Mouse (Mus musculus) CH12.LX (cell line): ENCODE measurements at regions not wholly inside any gene's neighbourhood (a gene's known extent, or its start where the extent isn't known, plus 50 kb on each side); places are given as distances from the start of the nearest gene placed in this dataset.
A peak's percentile ranks its signal among the peaks of the same experiment; 100 is the strongest.

Source experiments
- DNase-seq: peaks from one replicate; pipeline ENCODE4 v3.0.0-alpha.2; 2013; ENCODE audit errors: extremely low read depth
- H3K27ac ChIP-seq: 2 replicates; pipeline ENCODE4 v1.5.1; 2012; ENCODE audit warnings: low read depth, mild to moderate bottlenecking, control low read depth, moderate library complexity; ENCODE audit not compliant: insufficient read depth
- H3K27me3 ChIP-seq: replicated peaks from 2 replicates; pipeline ENCODE3; 2012; ENCODE audit warnings: inconsistent platforms
- H3K36me3 ChIP-seq, 2 experiments: replicated peaks in 1 of 2; 2 replicates each; pipeline versions ENCODE3 to v1.6.1; 2012; ENCODE audit warnings: inconsistent platforms in 1 of 2, low read length in 1 of 2, mild to moderate bottlenecking in 1 of 2, mixed read lengths in 1 of 2, moderate library complexity in 1 of 2; ENCODE audit not compliant: control insufficient read depth in 1 of 2, insufficient read depth in 1 of 2
- H3K4me1 ChIP-seq, 2 experiments: 2 replicates each; pipeline ENCODE4 v1.6.1; 2012; ENCODE audit warnings: inconsistent platforms in 1 of 2, moderate library complexity in 1 of 2; ENCODE audit not compliant: insufficient read depth in 2 of 2, control insufficient read depth in 1 of 2
- H3K4me2 ChIP-seq: 2 replicates; pipeline ENCODE4 v1.6.1; 2012; ENCODE audit warnings: low read depth, mild to moderate bottlenecking, control low read depth; ENCODE audit not compliant: poor library complexity, insufficient read depth, severe bottlenecking
- H3K4me3 ChIP-seq, 3 experiments: fragments of 150-350 bp in 1 of 3; sonication (generic) in 1 of 3; replicated peaks in 1 of 3; 2 replicates each; pipeline versions ENCODE3 to v1.5.1; 2011 to 2012; ENCODE audit warnings: low read depth in 2 of 3, low read length in 2 of 3, mild to moderate bottlenecking in 2 of 3, moderate library complexity in 2 of 3, control low read depth in 1 of 3, improper control_type of control experiment in 1 of 3, inconsistent platforms in 1 of 3, mixed read lengths in 1 of 3; ENCODE audit not compliant: poor library complexity in 1 of 3
- H3K79me2 ChIP-seq: replicated peaks from 2 replicates; pipeline ENCODE4 v1.6.1; 2012; ENCODE audit warnings: mild to moderate bottlenecking, moderate library complexity; ENCODE audit not compliant: control insufficient read depth, poor library complexity, insufficient read depth, severe bottlenecking; ENCODE audit errors: extremely low read depth
- H3K9ac ChIP-seq: 2 replicates; pipeline ENCODE4 v1.6.1; 2012; ENCODE audit warnings: low read depth, mild to moderate bottlenecking, control low read depth, moderate library complexity; ENCODE audit not compliant: insufficient read depth
- H3K9me3 ChIP-seq: replicated peaks from 2 replicates; pipeline ENCODE3; 2012; ENCODE audit warnings: low read length, inconsistent platforms, mixed read lengths
- BHLHE40 ChIP-seq: IDR thresholded peaks from 2 replicates; pipeline ENCODE4 v1.6.1; 2011; ENCODE audit warnings: mild to moderate bottlenecking, low read depth, low read length, improper control_type of control experiment
- CTCF ChIP-seq, 2 experiments: IDR thresholded peaks in 1 of 2; conservative IDR thresholded peaks in 1 of 2; 2 replicates each; pipeline ENCODE4 v1.5.1; 2011 to 2012; ENCODE audit warnings: low read depth in 2 of 2, low read length in 2 of 2, improper control_type of control experiment in 1 of 2, inconsistent platforms in 1 of 2, mild to moderate bottlenecking in 1 of 2, moderate library complexity in 1 of 2
- EP300 ChIP-seq: IDR thresholded peaks from 2 replicates; pipeline ENCODE4 v1.6.1; 2011; ENCODE audit warnings: low read length, improper control_type of control experiment
- GABPA ChIP-seq: IDR thresholded peaks from 2 replicates; pipeline ENCODE4 v1.6.1; 2012; ENCODE audit warnings: low read depth, low read length, improper control_type of control experiment, inconsistent platforms; ENCODE audit not compliant: insufficient replicate concordance
- HCFC1 ChIP-seq: IDR thresholded peaks from 2 replicates; pipeline ENCODE4 v1.6.1; 2012; ENCODE audit warnings: low read depth, mild to moderate bottlenecking, inconsistent platforms, low read length, improper control_type of control experiment
- IRF4 ChIP-seq: IDR thresholded peaks from 2 replicates; pipeline ENCODE4 v1.6.1; 2014; ENCODE audit warnings: low read depth, mild to moderate bottlenecking, inconsistent platforms, low read length, improper control_type of control experiment
- MAZ ChIP-seq: IDR thresholded peaks from 2 replicates; pipeline ENCODE4 v1.6.1; 2012; ENCODE audit warnings: low read depth, mild to moderate bottlenecking, inconsistent platforms, low read length, improper control_type of control experiment, moderate library complexity
- MEF2A ChIP-seq: IDR thresholded peaks from 2 replicates; pipeline ENCODE4 v1.6.1; 2014; ENCODE audit warnings: low read depth, mild to moderate bottlenecking, inconsistent platforms, low read length, improper control_type of control experiment, borderline replicate concordance
- PAX5 ChIP-seq: IDR thresholded peaks from 2 replicates; pipeline ENCODE4 v1.6.1; 2012; ENCODE audit warnings: low read length, inconsistent platforms, mixed read lengths
- POLR2A ChIP-seq: IDR thresholded peaks from 2 replicates; pipeline ENCODE4 v1.6.1; 2011; ENCODE audit warnings: low read depth, mild to moderate bottlenecking, improper control_type of control experiment, low read length
- RAD21 ChIP-seq: IDR thresholded peaks from 2 replicates; pipeline ENCODE4 v1.6.1; 2011; ENCODE audit warnings: low read depth, mild to moderate bottlenecking, low read length, improper control_type of control experiment, moderate library complexity
- SIN3A ChIP-seq: IDR thresholded peaks from 2 replicates; pipeline ENCODE4 v1.6.1; 2012; ENCODE audit warnings: low read length, improper control_type of control experiment, inconsistent platforms
- TBP ChIP-seq: conservative IDR thresholded peaks from 2 replicates; pipeline ENCODE4 v1.6.1; 2011; ENCODE audit warnings: low read depth, low read length, improper control_type of control experiment
- UBTF ChIP-seq: IDR thresholded peaks from 2 replicates; pipeline ENCODE4 v1.6.1; 2012; ENCODE audit warnings: low read depth, mild to moderate bottlenecking, inconsistent platforms, low read length, improper control_type of control experiment, moderate library complexity
- ZC3H11A ChIP-seq: IDR thresholded peaks from 2 replicates; pipeline ENCODE4 v1.6.1; 2012; ENCODE audit warnings: low read depth, mild to moderate bottlenecking, inconsistent platforms, low read length, improper control_type of control experiment
- ZKSCAN1 ChIP-seq: IDR thresholded peaks from 2 replicates; pipeline ENCODE4 v1.6.1; 2012; ENCODE audit warnings: low read depth, inconsistent platforms, low read length, improper control_type of control experiment, borderline replicate concordance
- dilution Hi-C: fragments of 300-500 bp; cut with MboI; formaldehyde crosslinking; loops from 2 replicates; pipeline ENCODE4 v1.14.3; 2020; ENCODE audit warnings: low sequenced_read_pairs; ENCODE audit not compliant: extremely low pct_unique_long_range_greater_than_20kb, extremely low pct_ligation_motif_present
- in situ Hi-C: fragments of 300-500 bp; cut with MboI; formaldehyde crosslinking; loops from 3 replicates; pipeline ENCODE4 v1.14.3; 2019; ENCODE audit warnings: low sequenced_read_pairs, low pct_ligation_motif_present, low pct_unique_long_range_greater_than_20kb, mixed read lengths

DNA sequence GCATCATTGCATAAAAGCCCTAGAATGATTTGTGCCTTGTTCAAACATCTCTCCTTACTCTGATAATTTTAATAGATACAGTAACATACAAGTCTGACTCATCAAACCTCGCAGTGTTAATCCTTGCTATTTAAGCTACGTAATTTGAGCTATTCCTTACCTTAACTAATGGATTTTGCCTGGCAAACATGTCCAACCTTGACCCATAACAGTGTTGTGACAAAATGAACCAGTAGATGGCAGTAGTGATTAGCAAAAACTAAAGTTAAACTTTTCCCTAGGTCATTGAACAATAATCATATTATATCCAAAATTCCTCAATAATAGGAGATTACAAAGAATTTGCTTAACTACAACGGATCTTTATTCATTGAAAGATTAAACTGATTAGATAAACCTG, 501.0 kb downstream of the Trim52 start:
- H3K27ac ChIP-seq, result no peak overlapping the region
- dilution Hi-C loops (no loop called here), in situ Hi-C loops (no loop called here)
- no peaks in the 10 kb centered on the region for H3K36me3 ChIP-seq
- H3K27me3 ChIP-seq, result no peaks in the 10 kb centered on the region
- no peak overlapping the region for H3K4me2 ChIP-seq
- no peak for TF ChIP-seq PAX5
- TF ChIP-seq UBTF, result no peak
- peak in 1 of 2 experiments; percentile 28; a peak in 2 of 4 replicates for TF ChIP-seq CTCF (conservative IDR thresholded peaks at IDR 0.05 in 1 of 2, IDR thresholded peaks at IDR 0.05 in 1 of 2; ENCODE audit: low read depth in 2 of 2, low read length in 2 of 2)
- TF ChIP-seq BHLHE40, result no peak
- TF ChIP-seq HCFC1, result no peak
- no peak for TF ChIP-seq ZC3H11A
- TF ChIP-seq RAD21, result peak; percentile 23
- TF ChIP-seq MEF2A, result no peak
- H3K4me1 ChIP-seq, result no peaks in the 10 kb centered on the region
- DNase-seq, result no peak
- no peak overlapping the region for H3K4me3 ChIP-seq
- peaks cover 28% of the 10 kb centered on the region for H3K9me3 ChIP-seq
- H3K9ac ChIP-seq, result no peak overlapping the region
- H3K79me2 ChIP-seq, result no peaks in the 10 kb centered on the region

DNA sequence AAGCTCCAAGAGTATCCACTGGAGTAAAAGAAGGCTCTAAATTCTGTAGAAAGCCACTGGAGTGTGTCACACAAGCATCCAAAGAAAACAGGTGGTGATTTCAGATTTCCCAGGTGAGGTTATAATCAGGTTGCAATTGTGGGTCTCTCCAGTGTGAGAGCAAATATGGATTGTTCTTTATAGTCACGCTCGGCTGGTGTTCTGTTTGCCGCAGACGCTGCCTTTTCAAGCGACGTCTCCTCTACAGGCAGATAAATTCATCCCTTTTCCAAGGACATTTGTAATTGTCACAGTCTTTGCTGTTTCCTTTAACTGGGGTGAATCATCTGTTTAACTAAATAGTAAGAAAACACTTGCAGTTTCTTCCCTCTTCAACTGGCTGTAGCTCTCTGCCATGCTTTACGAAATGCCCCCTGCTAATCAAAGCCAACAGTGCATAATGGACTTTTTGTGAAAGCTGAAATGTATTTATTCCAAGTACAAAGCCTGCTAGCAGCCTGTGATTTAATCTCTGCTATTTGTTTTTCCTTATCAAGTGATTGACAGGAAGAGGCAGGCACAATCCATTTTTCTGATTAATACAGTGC, 502.4 kb downstream of the Trim52 start:
- no peak overlapping the region for H3K27ac ChIP-seq
- DNase-seq, result no peak
- in situ Hi-C loops, result no loop called here
- H3K4me3 ChIP-seq, result no peak overlapping the region
- dilution Hi-C loops, result no loop called here
- H3K4me1 ChIP-seq, result no peaks in the 10 kb centered on the region
- H3K27me3 ChIP-seq, result no peaks in the 10 kb centered on the region
- no peaks in the 10 kb centered on the region for H3K36me3 ChIP-seq
- no peak for TF ChIP-seq GABPA
- TF ChIP-seq TBP, result no peak
- no peak for TF ChIP-seq POLR2A
- no peak for TF ChIP-seq MAZ
- no peak for TF ChIP-seq RAD21
- no peak for TF ChIP-seq ZKSCAN1
- TF ChIP-seq EP300, result no peak
- TF ChIP-seq HCFC1, result no peak
- TF ChIP-seq UBTF, result no peak
- TF ChIP-seq IRF4, result no peak
- TF ChIP-seq SIN3A, result no peak
- no peak overlapping the region for H3K4me2 ChIP-seq
- H3K9me3 ChIP-seq, result peaks cover 31% of the 10 kb centered on the region
- H3K79me2 ChIP-seq, result no peaks in the 10 kb centered on the region
- no peak overlapping the region for H3K9ac ChIP-seq
